Mouse (Mus musculus): Measurements from ENCODE around the gene Ldlrap1. TPM values are rescaled to one million over a fixed set of nuclear protein-coding genes. Genes with fewer than 3 reads are reported as not detected.

Ldlrap1 gene
- total RNA-seq, 2 experiments from 2014 or later = 1.9 to 4.1 TPM

- no peak for DNase-seq
- intact Hi-C loops (cut with DNase I) = no loop called here
These were observed 14.9 kb downstream of the Ldlrap1 start for GRCm38 (mm10) chr4:134752911-134753426.

GRCm38 (mm10) chr4:134751682-134752380 is 16.0 kb downstream of the Ldlrap1 start:
- no peak for DNase-seq
- intact Hi-C loops (cut with DNase I) = no loop called here

DNA sequence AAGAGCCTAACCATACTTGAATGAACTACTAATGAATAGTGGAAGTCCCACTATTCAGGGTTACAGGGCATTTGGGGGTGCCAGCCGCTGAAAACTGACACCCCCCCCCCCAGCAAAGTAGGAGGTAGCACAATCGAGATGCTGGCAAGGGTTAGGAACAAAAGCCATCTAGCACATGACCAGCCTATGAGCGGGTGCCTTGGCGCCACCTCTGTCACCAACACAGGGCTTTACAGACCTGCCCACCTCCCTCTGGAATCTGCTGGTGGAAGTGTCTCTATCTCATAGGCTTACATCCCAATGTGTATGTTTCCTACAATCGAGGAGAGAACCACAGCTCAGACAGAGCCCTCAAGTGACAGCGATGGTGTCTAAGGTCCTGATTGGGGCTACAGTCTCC is 17.0 kb downstream of the Ldlrap1 start:
- intact Hi-C loops (cut with DNase I) = no loop called here
- no peak for DNase-seq

DNA sequence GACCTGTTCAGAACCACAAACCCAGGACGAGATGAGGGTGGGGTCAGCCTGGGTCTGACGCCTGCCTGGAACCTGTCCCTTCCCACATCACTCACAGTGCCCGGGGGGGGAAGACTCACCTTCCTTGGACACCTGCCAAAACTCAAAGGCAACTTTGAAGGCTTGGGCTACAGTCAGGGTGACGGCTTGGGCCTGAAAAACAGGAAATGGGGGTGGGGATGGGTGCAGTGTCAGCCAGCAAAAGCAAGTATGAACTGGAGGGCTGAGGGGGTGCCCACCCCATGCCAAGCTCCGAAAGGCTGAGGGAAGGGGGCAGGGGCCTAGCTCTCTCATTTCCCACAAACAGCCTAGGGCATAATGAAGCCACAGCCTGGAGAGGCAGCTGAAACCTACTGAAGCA is 17.6 kb downstream of the Ldlrap1 start:
- intact Hi-C loops (cut with DNase I) = no loop called here
- DNase-seq = no peak

- intact Hi-C loops (cut with DNase I) = no loop called here
- no peak for DNase-seq
These were observed 18.4 kb downstream of the Ldlrap1 start for GRCm38 (mm10) chr4:134749301-134750030.

GRCm38 (mm10) chr4:134745900-134746661 is 21.7 kb downstream of the Ldlrap1 start:
- peak; percentile 24 for DNase-seq
- intact Hi-C loops (cut with DNase I) = no loop called here

- DNase-seq = no peak
- intact Hi-C loops (cut with DNase I) = no loop called here
These were observed 23.8 kb downstream of the Ldlrap1 start for GRCm38 (mm10) chr4:134743881-134744633.

DNA sequence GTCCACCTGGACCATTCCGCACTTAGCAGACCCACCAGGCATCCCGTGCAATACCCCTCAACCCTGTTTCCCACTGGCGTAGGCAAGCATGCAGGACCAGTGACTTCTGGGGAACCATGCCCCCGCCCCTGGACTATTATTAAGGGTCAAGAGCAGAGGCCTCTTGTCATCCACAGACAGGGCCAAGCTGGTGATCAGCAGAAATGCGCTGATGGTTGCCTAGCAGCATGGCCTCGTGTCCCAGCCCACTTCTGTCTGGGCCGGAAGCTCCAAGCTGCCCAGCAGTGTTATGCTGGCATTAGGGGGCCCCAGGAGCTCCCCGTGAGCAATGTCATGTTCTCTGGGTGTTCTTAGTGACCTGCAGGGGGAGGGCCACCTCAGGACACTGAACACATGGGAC is 25.9 kb downstream of the Ldlrap1 start:
- intact Hi-C loops (cut with DNase I) = no loop called here
- no peak for DNase-seq

DNA sequence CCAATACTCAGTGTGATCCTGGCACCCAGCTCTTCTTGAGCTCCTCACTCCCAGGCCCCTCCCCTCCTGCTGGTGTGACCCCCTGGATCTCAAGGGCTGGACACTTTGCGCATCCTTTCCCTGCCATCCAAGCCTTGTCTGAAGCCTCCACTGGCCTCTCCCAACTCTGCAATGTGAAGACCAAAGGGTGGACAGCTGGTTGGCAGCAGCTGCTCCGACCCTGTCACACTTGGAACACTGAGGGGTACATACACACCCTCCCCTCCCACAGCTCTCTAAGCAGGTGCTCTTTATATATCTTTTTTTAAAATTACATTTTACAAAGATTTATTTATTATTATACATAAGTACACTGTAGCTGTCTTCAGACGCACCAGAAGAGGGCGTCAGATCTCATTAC is 27.6 kb downstream of the Ldlrap1 start:
- no peak for DNase-seq
- intact Hi-C loops (cut with DNase I) = no loop called here

- intact Hi-C loops (cut with DNase I) = no loop called here
- no peak for DNase-seq
These were observed 28.3 kb downstream of the Ldlrap1 start for GRCm38 (mm10) chr4:134739530-134739929.

- intact Hi-C loops (cut with DNase I) = no loop called here
- DNase-seq = no peak
These were observed 30.4 kb downstream of the Ldlrap1 start for GRCm38 (mm10) chr4:134737365-134737910.

GRCm38 (mm10) chr4:134736147-134736546 is 31.7 kb downstream of the Ldlrap1 start:
- DNase-seq = no peak
- intact Hi-C loops (cut with DNase I) = no loop called here

- intact Hi-C loops (cut with DNase I) = no loop called here
- no peak for DNase-seq
These were observed 33.2 kb downstream of the Ldlrap1 start for GRCm38 (mm10) chr4:134734629-134735081.

GRCm38 (mm10) chr4:134734038-134734628 is 33.7 kb downstream of the Ldlrap1 start:
- intact Hi-C loops (cut with DNase I) = no loop called here
- no peak for DNase-seq

DNA sequence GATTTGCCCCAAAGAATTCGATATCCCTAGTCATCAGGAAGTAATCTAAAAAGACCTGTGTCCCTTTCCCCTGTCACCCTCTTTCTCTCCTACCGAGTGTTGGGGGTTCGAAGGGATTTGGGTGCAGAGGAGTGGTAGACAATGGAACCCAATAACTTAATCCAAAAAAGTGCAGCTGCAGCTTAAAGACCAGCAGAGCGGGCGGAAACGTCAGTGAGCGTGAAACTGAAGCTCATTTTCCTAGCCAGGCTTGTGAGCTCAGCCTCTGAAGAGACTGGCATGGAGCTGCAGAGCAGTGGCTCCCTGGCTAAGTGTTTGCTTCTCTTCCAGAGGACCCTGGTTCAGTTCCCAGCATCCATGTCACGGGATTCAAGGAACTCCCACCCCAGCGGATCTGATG is 34.5 kb downstream of the Ldlrap1 start:
- no peak for DNase-seq
- intact Hi-C loops (cut with DNase I) = no loop called here

GRCm38 (mm10) chr4:134730106-134730505 is 37.7 kb downstream of the Ldlrap1 start:
- intact Hi-C loops (cut with DNase I) = no loop called here
- no peak for DNase-seq

GRCm38 (mm10) chr4:134725735-134726345 is 42.0 kb downstream of the Ldlrap1 start:
- no peak for DNase-seq
- intact Hi-C loops (cut with DNase I) = no loop called here

DNA sequence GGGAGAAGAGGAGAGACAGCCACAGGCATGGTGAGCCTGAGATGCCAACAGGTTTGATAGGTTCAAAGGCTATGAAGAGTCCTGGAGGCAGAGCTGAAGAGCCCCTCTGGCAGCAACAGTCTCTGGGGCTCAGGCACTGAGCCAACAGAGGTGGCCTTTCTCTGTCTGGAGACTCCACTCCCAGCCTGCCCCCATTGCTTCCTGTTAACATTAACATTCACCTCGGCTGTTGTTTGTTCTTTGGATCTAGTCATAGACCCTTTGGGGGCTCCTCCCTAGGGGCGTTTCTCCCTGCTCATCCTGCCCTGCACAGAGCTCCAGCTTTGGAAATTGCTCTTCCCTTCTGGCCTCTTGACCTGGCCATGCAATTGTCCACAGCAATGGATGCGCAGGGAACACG is 42.9 kb downstream of the Ldlrap1 start:
- intact Hi-C loops (cut with DNase I) = no loop called here
- no peak for DNase-seq

- intact Hi-C loops (cut with DNase I) = no loop called here
These were observed 44.6 kb downstream of the Ldlrap1 start for GRCm38 (mm10) chr4:134723251-134723650.

More at GRCm38 (mm10) chr4:134723251-134723650, 44.6 kb downstream of the Ldlrap1 start:
- no peak for DNase-seq

All from left cerebral cortex, postnatal 4 days (tissue).